Mouse (Mus musculus): ENCODE results near the gene Mettl27.
"Not testable (repeated sequence)": the region's sequence is repeated elsewhere in the genome, so short reads cannot be mapped to it uniquely, and the experiment has no call there.

Gene Mettl27

DNA sequence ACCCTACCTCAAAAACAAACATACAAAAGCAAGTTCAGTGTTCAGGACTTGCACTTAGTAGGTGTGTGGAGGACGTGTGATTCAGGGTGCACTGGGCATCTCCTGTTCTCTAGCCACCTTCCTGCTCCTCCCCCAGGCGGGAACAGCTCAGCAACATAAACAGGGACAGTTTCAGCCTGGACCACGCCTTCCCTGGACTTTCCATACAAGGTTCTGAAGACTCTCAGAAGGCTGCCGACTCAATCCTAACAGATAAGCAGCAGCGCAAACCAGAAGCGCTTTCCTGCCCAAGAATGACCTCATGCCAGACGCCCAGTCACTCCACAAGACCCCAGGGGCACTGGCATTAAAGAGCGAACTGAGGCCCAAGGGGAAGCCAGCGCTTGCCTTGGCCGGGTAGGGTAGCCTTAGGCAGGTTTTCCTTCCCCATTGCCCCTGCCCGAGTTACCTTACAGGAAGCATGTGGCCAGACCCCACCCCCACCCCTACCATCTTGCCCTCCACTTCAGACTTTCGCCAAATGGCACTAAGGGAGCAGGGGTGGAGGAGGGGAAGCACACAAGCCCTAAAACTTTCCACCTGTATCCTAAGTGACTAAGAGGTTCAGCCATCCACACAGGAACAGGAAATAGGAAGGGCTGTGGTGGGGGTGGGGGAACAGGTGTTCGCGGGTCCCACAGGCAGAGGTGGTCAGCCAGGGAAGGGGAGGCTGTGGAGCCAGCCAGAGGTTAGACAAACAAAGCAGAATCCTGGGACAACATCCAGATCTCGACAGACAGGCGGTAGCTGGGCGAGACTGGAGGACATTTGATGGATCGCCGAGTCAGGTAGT is 19.1 kb downstream of the Mettl27 start:
- DNase-seq (ENCODE audit: low spot score) = no peak

DNA sequence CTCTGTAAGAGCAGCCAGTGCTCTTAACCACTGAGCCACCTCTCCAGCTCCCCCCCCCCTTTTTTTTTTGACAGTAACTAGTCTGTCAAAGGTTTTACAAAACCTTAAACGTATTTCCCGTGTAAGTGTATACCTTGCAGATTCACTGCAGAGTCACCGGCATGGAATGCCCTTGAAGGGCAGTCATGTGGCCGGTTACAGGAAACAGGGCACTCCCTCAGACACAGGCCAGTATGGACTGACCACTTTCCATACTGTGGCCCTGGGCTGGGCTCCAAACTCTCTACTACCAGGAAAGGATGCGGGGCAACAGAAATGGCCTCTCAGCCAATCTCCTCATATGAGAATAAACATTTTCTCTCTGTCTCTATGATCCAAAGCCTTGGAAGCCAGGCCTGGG is 23.3 kb downstream of the Mettl27 start:
- no peak for DNase-seq (ENCODE audit: low spot score)

DNA sequence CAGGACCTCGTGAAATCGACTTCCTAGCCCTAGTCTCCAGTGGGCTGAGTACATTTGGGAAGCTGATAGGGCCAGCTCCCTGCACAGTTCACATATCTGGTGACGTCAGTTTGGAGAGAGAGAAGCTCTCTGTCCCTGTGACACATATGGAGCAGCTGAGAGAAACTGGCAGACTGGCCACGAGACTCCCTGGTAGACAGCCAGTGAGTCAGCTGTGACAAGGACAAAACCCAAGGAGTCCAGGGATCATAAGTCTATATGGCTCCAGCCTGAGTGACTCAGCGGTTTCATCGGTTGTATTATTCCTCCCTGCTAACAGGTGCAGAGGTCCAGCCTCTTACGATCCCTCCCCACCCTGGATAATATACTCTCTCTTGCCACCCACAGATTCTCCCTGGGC is 26.9 kb downstream of the Mettl27 start:
- DNase-seq (ENCODE audit: low spot score) = no peak

DNA sequence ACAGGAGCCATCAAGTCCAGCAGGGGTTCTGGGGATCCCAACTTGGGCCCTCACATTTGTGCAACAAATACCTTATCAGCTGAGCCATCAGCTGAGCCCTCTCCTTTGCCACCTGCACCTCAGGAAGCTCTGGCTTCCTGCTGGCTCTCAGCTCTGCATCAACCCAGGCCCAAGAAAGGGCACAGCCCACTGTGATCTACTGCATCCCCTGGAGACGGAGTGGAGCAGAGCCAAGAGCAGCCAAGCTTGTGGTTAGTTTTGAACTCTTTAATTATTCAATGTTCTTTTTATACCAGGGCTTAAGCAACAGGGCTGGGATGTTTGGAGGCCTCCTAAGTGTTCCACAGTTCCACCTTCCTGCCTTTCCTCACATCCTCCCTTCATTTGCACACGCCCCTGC is 28.3 kb downstream of the Mettl27 start:
- no peak for DNase-seq (ENCODE audit: low spot score)

DNA sequence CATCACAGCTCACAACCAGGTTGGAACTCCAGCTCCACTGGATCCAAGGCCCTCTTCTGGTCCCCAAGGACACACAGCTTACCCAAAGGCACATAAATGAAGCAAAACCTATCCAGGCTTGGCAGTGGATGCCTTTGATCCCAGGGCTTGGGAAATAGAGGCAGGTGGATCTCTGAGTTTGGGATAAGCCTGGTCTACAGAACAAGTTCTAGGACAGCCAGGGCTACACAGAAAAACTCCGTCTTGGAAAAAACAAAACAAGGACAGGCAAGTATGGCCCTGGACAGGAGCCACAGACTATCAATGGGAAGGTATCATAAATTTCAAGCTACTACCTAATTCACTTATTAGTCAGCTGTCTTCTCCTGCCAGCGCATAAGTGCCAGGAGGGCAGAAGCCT is 29.4 kb downstream of the Mettl27 start:
- DNase-seq (ENCODE audit: low spot score) = no peak

DNA sequence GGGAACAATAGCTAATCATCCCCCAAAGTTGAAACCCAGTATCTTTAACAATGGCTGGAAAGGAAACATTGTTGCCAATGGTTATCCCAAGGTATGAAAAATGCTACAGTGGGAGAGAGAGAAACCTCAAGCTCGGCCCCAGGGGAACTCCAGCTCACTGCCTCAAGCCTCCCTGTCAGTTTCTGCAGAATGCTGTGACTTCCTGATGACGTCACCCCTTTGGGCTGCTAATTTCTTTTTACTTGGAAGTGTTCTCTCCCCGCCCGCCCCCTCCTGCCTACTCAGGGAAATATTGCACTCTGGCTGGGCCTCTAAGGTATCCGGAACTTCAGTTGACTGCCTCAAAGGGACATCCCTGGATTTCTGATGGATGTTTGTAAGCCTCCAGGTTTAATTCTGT is 31.4 kb downstream of the Mettl27 start:
- DNase-seq (ENCODE audit: low spot score) = no peak

DNA sequence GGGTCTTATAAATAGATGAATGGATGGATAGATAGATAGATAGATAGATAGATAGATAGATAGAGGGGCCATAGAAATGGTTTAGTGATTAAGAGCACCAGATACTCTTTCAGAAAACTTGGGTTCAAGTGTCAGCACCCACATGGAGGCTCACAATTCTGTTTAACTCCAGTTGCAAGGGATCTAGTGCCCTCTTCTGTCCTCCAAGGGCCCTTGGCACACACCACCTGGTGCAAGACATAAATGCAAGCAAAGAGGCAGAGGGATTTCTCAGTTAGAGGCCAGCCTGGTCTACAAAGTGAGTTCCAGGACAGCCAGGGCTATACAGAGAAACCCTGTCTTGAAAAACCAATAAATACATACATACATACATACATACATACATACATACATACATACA is 32.5 kb downstream of the Mettl27 start:
- DNase-seq (ENCODE audit: low spot score) = not testable (repeated sequence)

DNA sequence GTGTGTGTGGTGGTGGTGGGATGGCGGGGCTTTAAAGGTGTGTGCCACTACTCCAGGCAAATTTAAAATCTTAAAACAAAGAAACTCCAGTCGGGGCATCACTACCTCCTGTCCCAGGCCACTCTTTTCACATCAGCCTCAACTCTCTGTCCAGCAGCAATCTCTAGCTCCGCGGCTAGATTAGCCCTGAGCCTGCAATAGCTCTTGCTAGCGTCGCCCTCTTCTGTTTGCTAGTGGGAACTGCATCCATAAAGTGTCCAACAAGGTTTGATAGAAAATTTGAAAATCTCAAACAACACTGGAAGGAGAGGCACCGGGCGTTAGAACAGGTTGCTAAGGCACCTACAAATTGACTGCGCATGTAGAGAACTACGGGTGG is 33.3 kb downstream of the Mettl27 start:
- DNase-seq (ENCODE audit: low spot score) = no peak

DNA sequence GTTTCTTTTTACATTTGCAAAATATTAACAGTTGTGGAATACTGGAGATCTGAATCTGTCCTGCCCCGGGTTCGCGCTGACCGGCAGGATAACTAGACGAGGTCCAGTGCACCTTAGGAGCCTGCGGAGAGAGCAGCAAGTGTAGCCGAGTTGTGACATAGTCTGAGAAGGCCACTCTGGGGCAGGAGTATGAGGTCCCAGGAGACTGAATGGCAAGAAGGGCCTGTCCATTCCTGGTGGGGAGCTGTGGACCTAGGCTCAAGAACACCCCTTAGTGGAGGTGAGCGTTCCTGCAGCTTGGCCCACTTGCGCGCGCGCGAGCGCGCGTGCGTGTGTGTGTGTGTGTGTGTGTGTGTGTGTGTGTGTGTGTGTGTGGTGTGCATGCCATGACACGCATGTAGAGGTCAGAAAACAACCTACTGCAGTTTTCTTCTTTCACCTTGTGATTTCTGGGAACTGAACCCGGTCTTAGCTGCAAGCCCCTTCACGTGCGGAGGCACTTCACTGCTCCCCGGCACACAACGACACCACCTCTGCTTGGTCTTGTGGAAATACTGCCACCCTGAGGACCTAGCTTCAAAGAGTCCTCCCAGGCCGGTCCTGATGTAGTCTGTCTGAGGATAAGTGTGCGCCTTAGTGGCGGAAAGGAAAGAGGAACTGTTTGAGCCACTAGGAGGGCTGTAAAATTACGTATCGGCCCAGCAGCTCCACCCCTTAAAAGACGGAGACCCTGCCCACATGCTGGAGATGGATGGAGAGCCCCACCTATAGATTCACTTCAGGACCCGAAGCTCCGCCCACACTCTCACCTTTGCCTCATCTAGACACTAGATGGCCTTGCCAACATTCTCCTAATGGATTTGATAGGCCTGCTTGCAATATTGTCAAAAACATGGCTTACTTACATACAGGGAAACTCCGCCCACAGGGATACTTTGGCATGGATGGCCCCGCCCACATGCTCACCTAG is 34.0 kb downstream of the Mettl27 start:
- DNase-seq (ENCODE audit: low spot score) = no peak

DNA sequence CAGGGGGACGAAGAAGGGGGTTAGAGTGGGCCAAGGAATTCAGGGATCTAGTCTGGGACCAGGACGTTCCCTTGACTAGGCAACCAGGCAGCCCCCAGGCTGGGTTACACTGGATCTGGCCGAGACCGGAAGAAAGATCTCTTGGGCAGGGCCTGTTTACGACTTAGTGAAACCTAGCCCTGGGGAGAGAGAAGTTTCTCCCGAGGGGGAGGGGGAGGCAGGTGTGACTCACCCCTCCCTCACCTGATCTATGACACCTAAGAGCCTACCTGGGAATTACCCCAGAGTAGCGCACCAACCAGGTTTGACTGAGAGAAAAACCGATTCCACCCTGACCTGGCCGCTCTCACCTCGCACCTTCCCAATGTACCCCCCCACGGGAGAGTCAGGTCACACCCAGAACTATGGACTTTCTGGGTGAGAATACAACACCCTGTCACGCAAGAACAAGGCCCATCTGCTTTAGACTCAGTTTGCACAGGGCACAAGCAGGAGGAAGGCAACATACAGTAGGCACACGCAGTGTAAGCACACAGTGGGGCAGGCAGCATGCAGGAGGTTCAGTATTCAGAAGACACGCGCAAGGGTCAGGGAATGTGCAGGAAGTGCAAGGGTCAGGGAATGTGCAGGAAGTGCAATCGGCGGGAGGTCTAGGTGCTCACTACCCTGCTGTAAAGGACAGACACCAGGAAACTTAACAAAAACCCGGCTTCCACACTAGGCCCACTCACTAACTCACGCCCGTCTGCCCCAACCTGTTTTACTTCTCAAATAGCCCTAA is 35.2 kb downstream of the Mettl27 start:
- DNase-seq (ENCODE audit: low spot score) = no peak

DNA sequence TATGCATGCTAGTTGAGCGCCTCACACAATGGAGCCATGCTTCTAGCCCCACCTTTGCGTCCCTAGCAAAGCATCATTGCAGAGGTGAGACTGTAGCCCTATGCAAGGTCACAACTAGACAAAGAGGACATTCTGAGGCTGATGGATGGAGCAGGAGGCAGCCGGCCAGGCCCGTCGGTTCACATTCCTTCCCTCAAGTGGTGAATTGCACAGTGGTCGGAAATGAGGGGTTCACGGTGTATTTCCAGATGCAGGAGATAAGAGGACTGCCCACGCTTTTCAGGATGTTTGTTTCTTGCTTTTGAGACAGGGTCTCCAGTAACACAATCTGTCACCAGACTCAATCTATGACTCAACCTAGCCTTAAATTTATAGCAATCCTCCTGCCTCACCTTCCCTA is 38.5 kb downstream of the Mettl27 start:
- DNase-seq (ENCODE audit: low spot score) = no peak

DNA sequence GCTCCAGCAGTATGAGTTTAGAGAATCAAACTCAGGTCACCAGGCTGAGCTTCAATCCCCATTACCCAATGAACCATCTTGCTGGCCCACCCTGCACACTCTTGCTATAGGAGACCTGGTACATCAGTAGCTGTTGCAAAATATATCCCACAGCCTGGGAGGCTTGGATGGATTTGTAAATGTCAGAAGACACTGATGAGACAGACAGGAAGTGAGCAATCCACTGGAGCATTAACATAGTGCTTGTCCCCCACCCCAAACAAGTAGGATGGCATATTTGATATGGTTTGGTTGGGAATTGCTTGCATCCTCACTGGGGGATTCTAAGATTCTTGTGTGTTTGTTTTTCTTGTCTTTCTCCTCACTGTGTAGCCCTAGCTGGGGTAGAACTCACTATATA is 40.9 kb downstream of the Mettl27 start:
- no peak for DNase-seq (ENCODE audit: low spot score)

DNA sequence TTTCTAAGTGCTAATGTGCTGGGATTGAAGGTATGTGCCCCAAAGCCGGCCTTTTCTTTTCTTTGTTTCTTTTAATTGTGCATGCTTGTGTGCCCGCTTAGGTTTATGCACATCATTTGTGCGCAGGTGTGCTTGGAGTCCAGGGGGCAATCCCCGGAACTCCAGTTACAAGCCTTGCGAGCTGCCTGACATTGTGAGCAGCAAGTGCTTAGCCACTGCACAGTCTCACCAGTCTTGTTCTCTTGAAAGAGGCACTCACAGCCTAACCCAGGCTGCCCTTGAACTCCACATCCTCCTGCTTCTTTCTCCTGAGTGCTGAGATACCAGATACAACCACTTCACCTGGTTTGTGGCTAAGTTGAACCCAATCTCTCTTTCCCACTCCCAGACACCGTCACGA is 41.4 kb downstream of the Mettl27 start:
- no peak for DNase-seq (ENCODE audit: low spot score)

DNA sequence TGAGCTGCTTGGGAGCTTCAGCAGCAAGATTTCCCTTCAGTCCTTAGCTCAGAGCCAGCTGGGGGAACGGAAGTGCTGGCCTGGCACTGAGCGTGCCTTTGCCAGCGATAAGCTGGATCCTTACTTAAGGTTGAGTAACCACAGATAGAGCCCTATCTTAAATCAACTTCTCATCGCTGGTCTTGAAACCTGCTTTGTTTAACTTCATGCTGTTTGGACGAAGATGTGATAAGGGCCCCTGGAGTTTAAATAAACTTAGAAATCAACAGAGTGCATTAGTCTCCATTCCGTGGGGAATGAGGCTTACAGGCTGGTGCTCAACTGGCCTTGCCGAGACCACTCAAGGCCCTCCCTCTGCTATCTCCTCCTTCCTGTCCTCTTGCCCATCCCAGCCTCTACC is 42.1 kb downstream of the Mettl27 start:
- DNase-seq (ENCODE audit: low spot score) = no peak

DNA sequence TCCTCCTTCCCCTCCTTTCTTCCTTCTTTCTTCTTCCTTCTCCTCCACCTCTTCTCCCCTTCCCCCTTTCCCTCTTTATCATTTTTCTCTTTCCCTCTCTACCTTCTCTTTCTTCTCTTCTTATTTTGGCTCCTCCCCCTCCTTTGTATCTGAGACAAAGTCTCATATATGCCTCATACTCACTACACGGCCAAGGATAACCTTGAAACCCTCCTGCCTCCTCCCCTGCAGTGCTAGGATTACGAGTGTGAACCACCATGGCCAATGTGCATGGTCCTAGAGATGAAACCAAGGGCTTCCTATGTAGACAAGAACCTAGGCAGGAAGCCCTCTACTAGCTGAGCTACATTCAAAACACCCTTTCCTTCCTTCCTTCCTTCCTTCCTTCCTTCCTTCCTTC is 42.8 kb downstream of the Mettl27 start:
- no peak for DNase-seq (ENCODE audit: low spot score)

DNA sequence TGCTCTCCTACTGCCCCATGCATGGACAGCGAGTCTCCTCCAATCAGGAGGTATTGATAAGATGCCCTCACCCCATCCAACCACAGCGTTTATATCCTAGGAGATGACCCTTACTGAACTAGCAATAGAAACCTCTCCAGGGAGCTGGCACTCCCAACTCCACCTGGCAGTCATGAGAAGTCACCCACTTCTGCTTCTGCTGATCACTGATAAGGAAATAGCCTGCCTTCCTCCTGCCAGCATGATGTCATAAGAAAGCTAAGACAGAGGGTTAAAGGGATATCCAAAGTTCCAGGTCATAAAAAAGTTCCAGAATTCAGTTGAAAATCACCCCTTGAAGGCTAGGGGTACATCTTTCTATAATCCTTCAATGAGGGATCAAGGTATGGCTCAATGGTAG is 44.0 kb downstream of the Mettl27 start:
- DNase-seq (ENCODE audit: low spot score) = no peak

DNA sequence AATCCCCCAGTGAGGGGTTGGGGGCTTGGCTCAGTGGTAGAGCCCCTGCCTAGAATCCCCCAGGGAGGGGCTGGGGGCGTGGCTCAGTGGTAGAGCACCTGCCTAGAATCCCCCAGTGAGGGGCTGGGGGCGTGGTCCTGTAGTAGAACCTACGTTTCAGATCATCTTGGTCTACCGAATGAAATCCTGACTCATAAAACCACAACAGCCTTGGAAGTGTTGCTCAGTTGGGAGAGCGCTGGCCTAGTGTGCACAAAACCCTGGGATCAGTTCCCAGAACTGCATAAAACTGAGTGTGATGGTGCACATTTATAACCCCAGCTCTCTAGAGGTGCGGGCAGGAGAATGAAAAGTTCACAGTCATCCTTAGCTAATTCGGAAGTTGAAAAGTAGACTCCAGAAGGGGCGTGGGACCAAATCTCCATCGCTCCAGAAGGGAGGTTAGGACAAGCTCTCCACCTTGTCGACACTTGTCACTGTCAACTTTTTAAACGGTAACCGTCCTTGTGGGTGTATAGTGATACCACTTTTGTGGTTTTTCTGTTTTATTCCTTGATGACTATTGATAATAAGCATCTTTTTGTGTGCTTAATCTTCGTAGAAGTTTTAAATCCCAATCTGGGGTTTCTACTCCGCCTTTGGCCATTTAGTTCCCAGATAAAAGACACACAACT is 44.5 kb downstream of the Mettl27 start:
- no peak for DNase-seq (ENCODE audit: low spot score)

DNA sequence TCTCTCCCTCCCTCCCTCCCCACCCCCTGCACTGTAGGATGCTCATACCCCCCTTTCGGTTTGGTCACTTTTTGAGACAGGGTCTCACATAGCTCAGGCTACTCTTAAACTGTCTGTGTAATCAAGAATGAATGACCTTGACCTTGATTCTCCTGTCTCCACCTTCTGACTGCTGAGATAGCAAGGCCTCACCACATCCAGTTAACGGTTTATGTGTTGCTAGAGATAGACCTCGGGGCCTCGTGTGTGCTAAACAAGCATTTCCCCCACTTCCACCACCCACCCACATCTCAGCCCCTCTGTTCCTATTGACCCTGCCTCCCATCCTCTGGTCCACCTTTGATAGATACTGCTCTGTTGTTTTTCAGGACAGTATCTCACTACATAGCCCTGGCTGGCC is 45.7 kb downstream of the Mettl27 start:
- DNase-seq (ENCODE audit: low spot score) = no peak

DNA sequence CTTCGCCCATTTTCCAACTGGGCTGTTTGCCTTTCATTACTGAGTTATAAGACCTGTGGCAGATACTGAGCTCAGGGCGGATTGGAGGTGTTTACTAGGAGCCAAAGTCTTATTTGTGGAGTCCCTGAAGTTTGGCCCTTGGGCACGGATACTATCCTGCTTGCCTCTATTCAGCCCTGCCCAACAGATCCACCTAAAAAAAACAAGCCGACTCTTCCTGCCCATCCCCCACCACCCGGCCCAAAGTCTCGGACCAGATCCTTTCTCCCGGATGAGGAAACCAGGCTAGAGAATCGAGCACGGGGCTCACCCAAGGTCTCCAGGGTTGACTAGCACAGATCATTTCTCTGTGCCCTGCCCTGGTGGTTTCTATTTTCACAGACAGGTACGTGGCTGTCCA is 49.0 kb downstream of the Mettl27 start:
- no peak for DNase-seq (ENCODE audit: low spot score)

DNA sequence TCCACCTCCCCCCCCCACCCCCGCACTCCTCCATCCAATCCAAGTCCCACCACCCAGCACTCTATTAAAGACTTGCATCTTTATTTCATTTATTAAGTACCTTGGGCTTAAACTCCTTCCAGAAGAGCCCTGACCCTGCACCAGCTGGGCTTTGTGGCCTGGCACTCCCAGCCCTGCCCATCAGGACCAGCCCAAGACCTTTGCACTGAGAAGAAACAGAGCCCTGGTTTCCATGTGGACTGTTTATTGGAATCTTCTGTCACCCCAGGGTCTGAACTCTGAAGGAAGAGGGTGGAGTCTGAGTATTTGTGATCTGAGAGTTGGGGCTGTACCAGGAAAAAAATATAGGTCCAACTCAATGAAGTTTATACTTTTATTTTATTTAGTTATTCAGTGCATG is 50.9 kb downstream of the Mettl27 start:
- DNase-seq (ENCODE audit: low spot score) = no peak

DNA sequence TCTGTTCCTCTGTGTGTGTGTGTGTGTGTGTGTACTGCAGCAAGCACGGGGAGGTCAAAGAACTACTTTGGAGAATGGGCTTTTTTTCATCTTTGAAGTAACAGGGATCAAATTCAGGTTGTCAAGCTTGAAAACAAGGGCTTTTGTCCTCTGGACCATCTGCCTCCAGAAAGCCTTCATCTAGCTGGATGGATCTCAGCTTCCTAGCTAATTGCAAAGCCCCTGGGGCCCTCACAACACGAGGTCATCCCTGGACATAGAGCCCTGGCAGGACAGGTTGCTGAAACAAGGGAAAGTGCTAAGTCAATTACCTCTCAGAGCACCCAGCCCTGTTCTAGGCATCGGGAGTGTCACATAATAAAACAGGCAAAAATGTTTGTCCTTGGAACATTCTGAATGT is 51.6 kb downstream of the Mettl27 start:
- DNase-seq (ENCODE audit: low spot score) = no peak
